Mouse (Mus musculus): ENCODE measurements around the gene Hyal3. TPM values are rescaled to one million over a fixed set of nuclear protein-coding genes. Genes with fewer than 3 reads are reported as not detected.
"Not testable (repeated sequence)": the region's sequence is repeated elsewhere in the genome, so short reads cannot be mapped to it uniquely, and the experiment has no call there.

Gene Hyal3
- polyA plus RNA-seq, 1 experiment from 2014 or later: 0.96 TPM

GRCm38 (mm10) chr9:107568331-107569261, 12.0 kb upstream of the Hyal3 start:
- under 1% methylated on average over 41 of the region's 41 CpGs for WGBS
- DNase-seq (ENCODE audit: low spot score): peak; percentile 91
- Histone ChIP-seq H3K4me1 (peaks cover 74% of the 10 kb centered on the region), H3K9me3 (no peaks in the 10 kb centered on the region), H3K27ac (replicated peaks) (peak overlapping the region; percentile 95), H3K27me3 (replicated peaks; ENCODE audit: low read depth, poor library complexity, severe bottlenecking) (no peaks in the 10 kb centered on the region), H3K36me3 (replicated peaks) (peaks cover 59% of the 10 kb centered on the region), H3K4me3 (peak overlapping the region; percentile 79)

GRCm38 (mm10) chr9:107569270-107569669, 11.3 kb upstream of the Hyal3 start:
- Histone ChIP-seq H3K9me3 (no peaks in the 10 kb centered on the region), H3K27ac (replicated peaks) (peak overlapping the region; percentile 95), H3K27me3 (replicated peaks; ENCODE audit: low read depth, poor library complexity, severe bottlenecking) (no peaks in the 10 kb centered on the region), H3K4me3 (peak overlapping the region; percentile 79), H3K36me3 (replicated peaks) (peaks cover 65% of the 10 kb centered on the region), H3K4me1 (peaks cover 67% of the 10 kb centered on the region)
- DNase-seq (ENCODE audit: low spot score): no peak
- 0% methylated on average over 23 of the region's 23 CpGs for WGBS

GRCm38 (mm10) chr9:107570016-107570415, 10.6 kb upstream of the Hyal3 start:
- peaks cover 60% of the 10 kb centered on the region for H3K4me1 ChIP-seq
- WGBS: 66% methylated on average over 13 of the region's 13 CpGs
- DNase-seq (ENCODE audit: low spot score): peak; percentile 30
- peak overlapping the region; percentile 95 for H3K27ac ChIP-seq (replicated peaks)
- H3K4me3 ChIP-seq: peak overlapping the region; percentile 79
- peaks cover 65% of the 10 kb centered on the region for H3K36me3 ChIP-seq (replicated peaks)
- H3K27me3 ChIP-seq (replicated peaks; ENCODE audit: low read depth, poor library complexity, severe bottlenecking): no peaks in the 10 kb centered on the region
- no peaks in the 10 kb centered on the region for H3K9me3 ChIP-seq

GRCm38 (mm10) chr9:107570845-107571244, 9.8 kb upstream of the Hyal3 start:
- Histone ChIP-seq H3K27ac (replicated peaks) (peak overlapping the region; percentile 95; the same call in 1 of the 2 replicates), H3K4me1 (peaks cover 58% of the 10 kb centered on the region), H3K9me3 (no peaks in the 10 kb centered on the region), H3K27me3 (replicated peaks; ENCODE audit: low read depth, poor library complexity, severe bottlenecking) (no peaks in the 10 kb centered on the region), H3K4me3 (peak overlapping the region; percentile 79), H3K36me3 (replicated peaks) (peaks cover 62% of the 10 kb centered on the region)
- no peak for DNase-seq (ENCODE audit: low spot score)
- WGBS: 94% methylated on average over 21 of the region's 21 CpGs

GRCm38 (mm10) chr9:107571534-107572326, 8.9 kb upstream of the Hyal3 start:
- Histone ChIP-seq H3K27ac (replicated peaks) (no peak overlapping the region), H3K36me3 (replicated peaks) (peaks cover 54% of the 10 kb centered on the region), H3K4me1 (peaks cover 58% of the 10 kb centered on the region), H3K27me3 (replicated peaks; ENCODE audit: low read depth, poor library complexity, severe bottlenecking) (no peaks in the 10 kb centered on the region), H3K4me3 (peak overlapping the region; percentile 79), H3K9me3 (no peaks in the 10 kb centered on the region)
- WGBS: 93% methylated on average over 22 of the region's 22 CpGs
- no peak for DNase-seq (ENCODE audit: low spot score)

GRCm38 (mm10) chr9:107572327-107572662, 8.3 kb upstream of the Hyal3 start:
- Histone ChIP-seq H3K4me3 (peak overlapping the region; percentile 79; the same call in 1 of the 2 replicates), H3K36me3 (replicated peaks) (peaks cover 54% of the 10 kb centered on the region), H3K27ac (replicated peaks) (no peak overlapping the region), H3K4me1 (peaks cover 58% of the 10 kb centered on the region), H3K27me3 (replicated peaks; ENCODE audit: low read depth, poor library complexity, severe bottlenecking) (no peaks in the 10 kb centered on the region), H3K9me3 (no peaks in the 10 kb centered on the region)
- 92% methylated on average over 2 of the region's 2 CpGs for WGBS
- DNase-seq (ENCODE audit: low spot score): no peak

- not testable (repeated sequence) for DNase-seq (ENCODE audit: low spot score)
These were observed 6.8 kb upstream of the Hyal3 start for GRCm38 (mm10) chr9:107573774-107574173.

GRCm38 (mm10) chr9:107575579-107576356, 4.8 kb upstream of the Hyal3 start:
- Histone ChIP-seq H3K4me1 (peaks cover 70% of the 10 kb centered on the region), H3K36me3 (replicated peaks) (peaks cover 50% of the 10 kb centered on the region), H3K9me3 (no peaks in the 10 kb centered on the region), H3K27ac (replicated peaks) (peak overlapping the region; percentile 86), H3K4me3 (peak overlapping the region; percentile 59), H3K27me3 (replicated peaks; ENCODE audit: low read depth, poor library complexity, severe bottlenecking) (no peaks in the 10 kb centered on the region)
- peak; percentile 58 for DNase-seq (ENCODE audit: low spot score)
- WGBS: 79% methylated on average over 14 of the region's 14 CpGs

More at GRCm38 (mm10) chr9:107573774-107574173, 6.8 kb upstream of the Hyal3 start:
- H3K4me3 ChIP-seq; H3K27ac ChIP-seq (replicated peaks); H3K27me3 ChIP-seq (replicated peaks; ENCODE audit: low read depth, poor library complexity, severe bottlenecking); H3K9me3 ChIP-seq: not testable (repeated sequence)
- Histone ChIP-seq H3K36me3 (replicated peaks) (peaks cover 54% of the 10 kb centered on the region), H3K4me1 (peaks cover 61% of the 10 kb centered on the region)
- WGBS: 81% methylated on average over 6 of the region's 6 CpGs

- peak; percentile 92 for DNase-seq (ENCODE audit: low spot score)
- H3K36me3 ChIP-seq (replicated peaks): peaks cover 42% of the 10 kb centered on the region
- peak within 1 kb of the TSS; percentile 59 for H3K4me3 ChIP-seq
- H3K27me3 ChIP-seq (replicated peaks; ENCODE audit: low read depth, poor library complexity, severe bottlenecking): no peaks in the 10 kb centered on the region
- peak within 1 kb of the TSS; percentile 86 for H3K27ac ChIP-seq (replicated peaks)
- WGBS: 22% methylated on average over 16 of the region's 16 CpGs
- H3K4me1 ChIP-seq: peaks cover 70% of the 10 kb centered on the region
- H3K9me3 ChIP-seq: no peaks in the 10 kb centered on the region
These were observed 4.1 kb upstream of the Hyal3 start, which contains the start of gene Hyal1 for GRCm38 (mm10) chr9:107576357-107577107. TSS of gene Hyal1 (plus strand) at chr9:107576927.

GRCm38 (mm10) chr9:107577871-107578270, 2.7 kb upstream of the Hyal3 start:
- no peak for DNase-seq (ENCODE audit: low spot score)
- Histone ChIP-seq H3K36me3 (replicated peaks) (peaks cover 35% of the 10 kb centered on the region), H3K4me1 (peaks cover 75% of the 10 kb centered on the region), H3K4me3 (peak overlapping the region; percentile 59), H3K27ac (replicated peaks) (no peak overlapping the region), H3K9me3 (no peaks in the 10 kb centered on the region), H3K27me3 (replicated peaks; ENCODE audit: low read depth, poor library complexity, severe bottlenecking) (no peaks in the 10 kb centered on the region)
- WGBS: 95% methylated on average over 10 of the region's 10 CpGs

- WGBS: 75% methylated on average over 3 of the region's 3 CpGs
- Histone ChIP-seq H3K4me3 (peak within 1 kb of the TSS; percentile 77), H3K9me3 (no peaks in the 10 kb centered on the region), H3K4me1 (peaks cover 75% of the 10 kb centered on the region), H3K27ac (replicated peaks) (peak within 1 kb of the TSS; percentile 93; the same call in 1 of the 2 replicates), H3K36me3 (replicated peaks) (peaks cover 35% of the 10 kb centered on the region), H3K27me3 (replicated peaks; ENCODE audit: low read depth, poor library complexity, severe bottlenecking) (no peaks in the 10 kb centered on the region)
- no peak for DNase-seq (ENCODE audit: low spot score)
These were observed 2.0 kb upstream of the Hyal3 start, which contains the start of gene Naa80 for GRCm38 (mm10) chr9:107578587-107578986. TSS of gene Naa80 (plus strand) at chr9:107578887.

Data from embryonic facial prominence, embryonic 10.5 days (tissue).